Mouse (Mus musculus) megakaryocyte-erythroid progenitor cell, adult 5-6 weeks (primary cell): ENCODE measurements around the gene Klhl4. TPM values are rescaled to one million over a fixed set of nuclear protein-coding genes. Genes with fewer than 3 reads are reported as not detected.

Experiments used
- ATAC-seq: replicated peaks from 2 replicates; pipeline ENCODE4 v1.8.0; 2016; ENCODE audit warnings: mild to moderate bottlenecking, inconsistent platforms; ENCODE audit not compliant: severe bottlenecking, poor library complexity, low FRiP score, low TSS enrichment
- total RNA-seq, 2 experiments: library from RNA; stranded (forward) in 1 of 2; stranded (reverse) in 1 of 2; fragments of 200-1000, 215-1000 nt in 1 of 2; fragments of >200 nt in 1 of 2; fragmentation: Nextera tagmentation in 1 of 2; gene quantifications; 2 replicates each; pipeline ENCODE4 v1.2.3; 2014 to 2017

Klhl4 gene
- total RNA-seq (2014; fragmentation: Nextera tagmentation) (0.09 TPM in 1 of 2 replicates, not detected in the other), total RNA-seq (2017) (0.70 and 0.91 TPM in 2 replicates)

GRCm38 (mm10) chrX:114473782-114474731, at the start of gene Klhl4:
Gene Klhl4, plus strand, starts transcription at chrX:114474333.
- ATAC-seq = no peak

DNA sequence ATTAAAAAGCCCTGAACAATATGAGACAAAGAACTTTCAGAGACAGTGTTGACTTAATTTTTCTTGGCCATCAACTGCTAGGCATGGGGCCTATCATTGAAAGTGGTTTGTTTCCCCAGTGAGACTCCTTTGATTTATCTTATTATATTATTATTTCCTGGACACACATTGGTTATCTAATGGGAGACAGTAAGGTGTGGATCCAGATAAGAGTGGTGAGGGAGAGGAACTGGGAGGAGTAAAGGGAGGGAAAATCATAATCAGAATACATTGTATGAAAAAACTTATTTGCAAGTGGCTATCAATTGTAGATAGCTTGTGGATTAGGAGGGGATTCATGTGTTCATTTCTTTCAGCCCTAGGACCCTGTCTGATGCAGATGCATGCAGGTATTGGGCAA, 10.0 kb downstream of the Klhl4 start:
- no peak for ATAC-seq

- no peak for ATAC-seq
Measured at GRCm38 (mm10) chrX:114486691-114487090, 12.6 kb downstream of the Klhl4 start.

GRCm38 (mm10) chrX:114558141-114558540, 84.0 kb downstream of the Klhl4 start:
- no peak for ATAC-seq

DNA sequence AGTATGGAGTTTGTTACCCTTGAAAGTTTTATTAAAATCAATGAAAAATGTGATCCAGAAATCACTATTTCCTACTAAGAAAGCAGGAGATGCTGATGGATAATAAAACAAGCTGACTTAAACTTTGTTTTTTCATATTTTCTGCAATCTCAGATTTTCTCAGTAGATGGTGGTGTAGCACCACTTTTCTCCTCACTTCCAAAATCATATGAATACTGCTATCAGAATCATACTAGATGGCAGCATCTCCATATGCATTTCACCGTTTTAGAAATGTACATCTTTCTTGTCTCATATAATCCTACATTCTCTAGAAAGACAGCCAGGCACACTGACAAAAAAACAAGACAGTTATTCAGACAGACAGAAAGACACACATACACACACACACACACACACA, 108.2 kb downstream of the Klhl4 start:
- ATAC-seq = no peak
